Mouse (Mus musculus) heart, adult 11 months (tissue): Measurements from ENCODE around the gene Gm10490.

ENCODE experiments used
- DNase-seq: peaks from one replicate; pipeline ENCODE4 v3.0.0; 2022

Gm10490 gene

GRCm38 (mm10) chrX:7928270-7928790, 19.0 kb downstream of the Gm10490 start, which contains the start of gene Eras:
TSS of gene Eras (minus strand) at chrX:7928607.
- no peak for DNase-seq

GRCm38 (mm10) chrX:7936874-7937273, 27.5 kb downstream of the Gm10490 start:
- no peak for DNase-seq

- no peak for DNase-seq
Observed at GRCm38 (mm10) chrX:7937667-7938066, 28.3 kb downstream of the Gm10490 start.

GRCm38 (mm10) chrX:7945618-7946017, 36.3 kb downstream of the Gm10490 start:
- no peak for DNase-seq

GRCm38 (mm10) chrX:7947108-7947899, 38.0 kb downstream of the Gm10490 start, which contains the start of gene Hdac6:
TSS of gene Hdac6 (minus strand) at chrX:7947889.
- DNase-seq: peak; percentile 89

GRCm38 (mm10) chrX:7947900-7948492, 38.7 kb downstream of the Gm10490 start:
- peak; percentile 100 for DNase-seq

- no peak for DNase-seq
Observed at GRCm38 (mm10) chrX:7950091-7950490, 40.7 kb downstream of the Gm10490 start.

- DNase-seq: no peak
Observed at GRCm38 (mm10) chrX:7958868-7959267, 49.5 kb downstream of the Gm10490 start.
